Mouse (Mus musculus) erythroblast, embryonic 14.5 days (primary cell): ENCODE data around the gene Uqcc1.

ENCODE experiments used
- GATA1 ChIP-seq: IDR thresholded peaks from 2 replicates; pipeline ENCODE4 v1.6.1; 2012; ENCODE audit warnings: low read length, inconsistent platforms, mixed read lengths
- TAL1 ChIP-seq: IDR thresholded peaks from 3 replicates; pipeline ENCODE4 v1.6.1; 2012; ENCODE audit warnings: low read length, inconsistent platforms, mixed read lengths

- TF ChIP-seq GATA1 = no peak
- TF ChIP-seq TAL1 = no peak
These were observed 60.3 kb downstream of the Uqcc1 start for GRCm38 (mm10) chr2:155869772-155870171.
